Mouse (Mus musculus): ENCODE data around the gene Gm49394.

- no peak for TF ChIP-seq GATA1 (IDR thresholded peaks at IDR 0.05; ENCODE audit: low read length)
- no peak for TF ChIP-seq TAL1 (IDR thresholded peaks at IDR 0.05; ENCODE audit: low read length)
These were observed 13.7 kb downstream of the Gm49394 start for GRCm38 (mm10) chr7:142656055-142656454.
